Mouse (Mus musculus) cerebellum, adult 2 months (tissue): Measurements from ENCODE around the gene Isx.

Experiments used
- CTCF ChIP-seq: fragments of 200-500 bp; IDR thresholded peaks from 2 replicates; pipeline ENCODE4 v1.5.1; 2011; ENCODE audit warnings: low read depth, mild to moderate bottlenecking, control low read depth, low read length, moderate library complexity, borderline replicate concordance; ENCODE audit not compliant: insufficient read depth
- POLR2A ChIP-seq: fragments of 200-500 bp; IDR thresholded peaks from 2 replicates; pipeline ENCODE4 v1.6.1; 2011; ENCODE audit warnings: low read length, control low read depth, borderline replicate concordance; ENCODE audit not compliant: insufficient read depth

- TF ChIP-seq POLR2A (no peak), CTCF (no peak)
Observed at GRCm38 (mm10) chr8:74927940-74928339, 55.0 kb downstream of the Isx start.
